Mouse (Mus musculus) heart, embryonic 16.5 days (tissue): ENCODE measurements at regions not wholly inside any gene's neighbourhood (a gene's known extent, or its start where the extent isn't known, plus 50 kb on each side); places are given as distances from the start of the nearest gene placed in this dataset.
A peak's percentile ranks its signal among the peaks of the same experiment; 100 is the strongest.

Source experiments
- ATAC-seq: fragments of 200-750 bp; cut with Nextera tagmentation; replicated peaks from 2 replicates; pipeline ENCODE4 v1.8.0; 2017; ENCODE audit warnings: moderate number of reproducible peaks; ENCODE audit not compliant: insufficient read depth, low FRiP score; ENCODE audit errors: extremely low read depth
- H3K27ac ChIP-seq: fragments of 300-500 bp; sonication (generic); 2 replicates; pipeline ENCODE4 v1.5.1; 2014; ENCODE audit warnings: mild to moderate bottlenecking, low read length, control low read depth, moderate library complexity
- H3K27me3 ChIP-seq: fragments of 300-500 bp; sonication (generic); 2 replicates; pipeline ENCODE4 v1.6.1; 2014; ENCODE audit warnings: low read length, mixed read lengths; ENCODE audit not compliant: control insufficient read depth, insufficient read depth
- H3K36me3 ChIP-seq: fragments of 300-500 bp; sonication (generic); 2 replicates; pipeline ENCODE4 v1.6.1; 2014; ENCODE audit not compliant: control insufficient read depth, insufficient read depth
- H3K4me1 ChIP-seq: fragments of 300-500 bp; sonication (generic); 2 replicates; pipeline ENCODE4 v1.6.1; 2014; ENCODE audit warnings: low read length, mixed read lengths; ENCODE audit not compliant: control insufficient read depth, insufficient read depth
- H3K4me2 ChIP-seq: fragments of 300-500 bp; sonication (generic); 2 replicates; pipeline ENCODE4 v1.6.1; 2014; ENCODE audit warnings: low read depth, mild to moderate bottlenecking, control low read depth, low read length
- H3K4me3 ChIP-seq: fragments of 300-500 bp; sonication (generic); 2 replicates; pipeline ENCODE4 v1.5.1; 2014; ENCODE audit warnings: mild to moderate bottlenecking, control low read depth, low read length
- H3K9ac ChIP-seq: fragments of 300-500 bp; sonication (generic); 2 replicates; pipeline ENCODE4 v1.6.1; 2014; ENCODE audit warnings: low read length, control low read depth
- H3K9me3 ChIP-seq: fragments of 300-500 bp; sonication (generic); replicated peaks from 2 replicates; pipeline ENCODE4 v1.6.1; 2016; ENCODE audit warnings: low read length; ENCODE audit not compliant: control insufficient read depth
- WGBS: fragments of 180-500 bp; shearing (Covaris S2); extraction: QIAGEN DNeasy Blood & Tissue Kit; methylation state at CpG from one replicate; pipeline ENCODE4 v1.1.7; 2014; 5-methylcytosine and 5-hydroxymethylcytosine counted together

DNA sequence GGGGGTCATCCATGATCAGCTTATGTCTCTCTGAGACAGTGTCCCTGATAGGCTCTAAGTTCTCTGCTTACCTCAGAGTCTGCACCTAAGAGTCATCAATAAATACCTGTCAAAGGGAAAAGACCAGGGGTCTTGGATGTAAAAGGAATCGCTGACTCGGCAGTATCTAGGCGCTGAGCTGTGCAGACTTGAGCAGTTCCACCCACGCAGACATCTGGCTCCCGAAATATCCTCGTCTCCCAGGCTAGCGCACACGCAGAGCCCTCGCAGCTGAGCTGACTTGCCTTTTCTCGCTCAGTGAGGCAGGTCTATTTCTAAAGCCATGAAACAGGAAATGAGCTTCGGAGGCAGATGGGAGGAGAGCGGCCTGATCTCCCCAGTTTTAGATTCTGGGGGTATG, 412.1 kb downstream of the Matn1 start:
- Histone ChIP-seq H3K4me1 (no peaks in the 10 kb centered on the region), H3K27ac (no peak overlapping the region), H3K4me3 (no peak overlapping the region), H3K9ac (no peak overlapping the region), H3K9me3 (no peaks in the 10 kb centered on the region), H3K36me3 (no peaks in the 10 kb centered on the region), H3K27me3 (no peaks in the 10 kb centered on the region), H3K4me2 (no peak overlapping the region)
- no peak for ATAC-seq
- 62% methylated on average over 12 of the region's 12 CpGs for WGBS

DNA sequence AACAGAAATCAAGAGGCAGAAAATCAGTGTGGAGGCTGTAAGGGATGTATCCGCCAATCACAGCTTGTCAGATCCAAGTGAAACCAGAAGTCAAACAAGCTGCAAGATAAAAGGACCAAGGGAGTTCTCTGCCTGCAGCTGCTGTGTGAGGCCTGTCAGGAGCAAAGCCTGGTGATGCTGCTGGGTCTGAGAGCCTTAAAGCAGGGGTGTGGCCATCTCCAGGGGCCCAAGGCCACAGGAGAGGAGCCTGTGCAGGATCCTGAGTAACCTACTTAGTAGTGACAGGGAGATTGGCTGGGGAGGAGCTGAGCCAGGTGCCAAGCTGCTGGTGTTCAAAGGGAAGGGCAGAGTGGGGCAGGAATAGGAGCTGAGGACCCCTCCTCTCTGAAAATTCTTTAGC, 418.8 kb downstream of the Matn1 start:
- Histone ChIP-seq H3K4me1 (no peaks in the 10 kb centered on the region), H3K36me3 (no peaks in the 10 kb centered on the region), H3K9ac (no peak overlapping the region), H3K27me3 (no peaks in the 10 kb centered on the region), H3K4me3 (no peak overlapping the region), H3K27ac (no peak overlapping the region), H3K4me2 (no peak overlapping the region), H3K9me3 (no peaks in the 10 kb centered on the region)
- ATAC-seq, result no peak
- 49% methylated on average over 1 of the region's 1 CpGs for WGBS

DNA sequence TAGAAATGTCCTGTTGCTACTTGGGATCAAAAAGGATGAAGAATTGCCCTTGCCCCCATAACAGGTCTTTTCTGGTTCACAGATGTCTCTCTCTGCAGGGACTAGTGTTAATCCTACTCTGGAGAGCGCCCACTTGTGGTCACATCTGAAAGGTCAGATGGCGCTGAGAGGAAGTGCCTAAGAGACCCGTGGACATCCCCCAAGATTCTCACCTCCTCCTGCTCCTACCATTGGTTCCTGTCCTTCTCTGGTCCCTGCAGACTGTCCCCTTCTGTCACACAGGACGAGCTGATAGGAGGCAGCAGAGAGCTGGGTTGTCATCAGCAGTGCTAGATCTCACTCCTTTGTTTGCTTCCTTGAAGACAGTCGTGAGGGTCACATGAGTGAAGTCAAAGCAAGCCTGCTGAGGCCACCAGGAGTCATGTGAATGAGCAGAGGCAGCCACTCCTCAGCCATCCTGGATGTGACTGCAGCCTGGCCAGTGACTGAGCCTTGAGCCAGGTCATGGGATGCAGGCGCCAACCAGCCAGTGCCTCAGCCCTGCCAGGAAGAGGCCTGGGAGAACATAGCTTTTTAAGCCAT, 420.6 kb downstream of the Matn1 start:
- Histone ChIP-seq H3K27me3 (no peaks in the 10 kb centered on the region), H3K4me1 (no peaks in the 10 kb centered on the region), H3K9me3 (no peaks in the 10 kb centered on the region), H3K9ac (no peak overlapping the region), H3K4me2 (no peak overlapping the region), H3K36me3 (no peaks in the 10 kb centered on the region), H3K27ac (no peak overlapping the region), H3K4me3 (no peak overlapping the region)
- ATAC-seq, result no peak
- 29% methylated on average over 6 of the region's 6 CpGs for WGBS

DNA sequence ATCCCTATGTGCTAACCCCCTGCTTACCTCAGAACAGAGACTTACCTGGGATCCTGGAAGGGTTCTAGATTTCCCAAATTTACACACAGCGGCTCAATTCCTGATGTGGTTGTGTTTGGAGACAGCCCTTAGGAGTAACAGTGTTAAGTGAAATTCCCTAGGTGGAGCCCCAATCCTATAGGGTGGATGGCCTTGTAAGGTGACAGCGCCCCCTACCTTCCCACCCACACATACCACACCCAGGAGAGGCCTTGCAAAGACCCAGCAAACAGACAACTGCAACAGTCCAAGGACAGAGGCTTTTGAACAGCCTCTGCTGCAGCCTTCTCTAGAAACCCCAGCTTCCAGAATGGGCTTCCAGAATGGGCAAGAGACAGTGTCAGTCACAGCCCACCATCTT, 421.8 kb downstream of the Matn1 start:
- 72% methylated on average over 2 of the region's 2 CpGs for WGBS
- Histone ChIP-seq H3K4me2 (no peak overlapping the region), H3K27ac (no peak overlapping the region), H3K36me3 (no peaks in the 10 kb centered on the region), H3K4me3 (no peak overlapping the region), H3K27me3 (no peaks in the 10 kb centered on the region), H3K9ac (no peak overlapping the region), H3K4me1 (no peaks in the 10 kb centered on the region), H3K9me3 (no peaks in the 10 kb centered on the region)
- ATAC-seq, result no peak

DNA sequence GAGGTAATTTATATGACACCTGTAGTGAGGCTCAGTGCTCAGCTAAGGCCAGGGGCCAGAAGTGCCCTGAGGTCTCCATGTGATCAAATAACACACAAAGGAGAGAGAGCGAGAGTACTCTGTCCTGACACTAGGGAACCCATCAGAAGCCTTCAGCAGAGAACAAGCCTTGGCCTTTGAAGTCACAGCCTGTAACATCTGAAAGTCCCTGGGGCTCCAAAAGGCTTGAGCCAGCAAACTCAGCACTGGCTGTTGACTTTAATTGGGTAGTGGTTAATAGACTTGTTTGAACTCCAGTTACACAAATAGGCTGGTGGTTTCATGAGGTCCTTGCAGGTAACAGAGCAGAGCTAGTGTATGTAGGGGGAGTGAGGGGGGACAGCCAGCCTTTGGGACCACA, 422.5 kb downstream of the Matn1 start:
- Histone ChIP-seq H3K4me2 (no peak overlapping the region), H3K27ac (no peak overlapping the region), H3K9ac (no peak overlapping the region), H3K9me3 (no peaks in the 10 kb centered on the region), H3K36me3 (no peaks in the 10 kb centered on the region), H3K27me3 (no peaks in the 10 kb centered on the region), H3K4me1 (no peaks in the 10 kb centered on the region), H3K4me3 (no peak overlapping the region)
- ATAC-seq, result no peak
- WGBS, result 100% methylated on average over 1 of the region's 1 CpGs

DNA sequence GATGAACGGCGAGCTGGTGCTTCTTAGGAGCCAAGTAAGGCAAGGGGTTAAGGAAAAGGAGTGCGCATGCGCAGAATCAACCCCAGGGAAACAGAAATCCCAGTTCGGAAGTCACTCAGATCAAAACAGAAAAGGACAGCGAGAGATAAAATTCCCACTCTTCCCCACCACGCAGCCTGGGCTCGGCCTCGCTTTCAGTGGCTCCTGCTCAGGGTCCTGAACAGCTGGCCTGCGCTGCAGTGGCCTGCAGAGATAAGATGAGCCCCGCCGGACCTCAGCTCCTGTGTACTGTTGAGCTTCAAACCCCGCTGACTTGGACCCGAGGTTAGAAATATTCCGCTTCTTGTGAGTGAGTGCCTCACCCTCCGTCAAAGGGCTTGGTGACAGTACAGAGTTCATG, 428.3 kb downstream of the Matn1 start:
- H3K27me3 ChIP-seq, result no peaks in the 10 kb centered on the region
- H3K4me1 ChIP-seq, result peaks cover 4% of the 10 kb centered on the region; the same call in 1 of the 2 replicates
- 32% methylated on average over 16 of the region's 16 CpGs for WGBS
- H3K4me3 ChIP-seq, result 0 out of 2 replicates have a peak overlapping the region, but pooled peaks have one; percentile 15
- no peak for ATAC-seq
- peak overlapping the region; percentile 47; the same call in 1 of the 2 replicates for H3K4me2 ChIP-seq
- peak overlapping the region; percentile 43; the same call in 1 of the 2 replicates for H3K9ac ChIP-seq
- H3K27ac ChIP-seq, result no peak overlapping the region
- H3K9me3 ChIP-seq, result no peaks in the 10 kb centered on the region
- no peaks in the 10 kb centered on the region for H3K36me3 ChIP-seq

DNA sequence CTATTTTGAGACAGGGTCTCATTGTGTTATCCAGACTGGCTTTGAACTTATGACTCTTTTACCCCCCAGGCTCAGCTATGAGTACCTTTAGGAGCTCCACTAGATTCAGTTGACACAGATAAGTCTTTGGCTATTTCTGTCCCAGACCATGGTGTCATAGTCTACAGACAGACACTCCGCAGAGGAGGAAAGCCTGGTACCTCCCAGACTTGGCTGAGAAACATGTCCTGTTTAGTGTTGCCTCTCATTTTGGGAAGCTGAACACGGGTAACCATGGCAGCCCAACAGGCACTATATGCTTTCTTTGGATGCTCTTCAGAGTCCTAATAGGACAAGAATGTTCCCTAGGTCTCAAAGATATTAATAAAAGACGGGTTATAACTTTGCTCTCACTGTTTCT, 429.0 kb downstream of the Matn1 start:
- peak; percentile 25; the same call in 1 of the 2 replicates for ATAC-seq
- WGBS, result 41% methylated on average over 3 of the region's 3 CpGs

DNA sequence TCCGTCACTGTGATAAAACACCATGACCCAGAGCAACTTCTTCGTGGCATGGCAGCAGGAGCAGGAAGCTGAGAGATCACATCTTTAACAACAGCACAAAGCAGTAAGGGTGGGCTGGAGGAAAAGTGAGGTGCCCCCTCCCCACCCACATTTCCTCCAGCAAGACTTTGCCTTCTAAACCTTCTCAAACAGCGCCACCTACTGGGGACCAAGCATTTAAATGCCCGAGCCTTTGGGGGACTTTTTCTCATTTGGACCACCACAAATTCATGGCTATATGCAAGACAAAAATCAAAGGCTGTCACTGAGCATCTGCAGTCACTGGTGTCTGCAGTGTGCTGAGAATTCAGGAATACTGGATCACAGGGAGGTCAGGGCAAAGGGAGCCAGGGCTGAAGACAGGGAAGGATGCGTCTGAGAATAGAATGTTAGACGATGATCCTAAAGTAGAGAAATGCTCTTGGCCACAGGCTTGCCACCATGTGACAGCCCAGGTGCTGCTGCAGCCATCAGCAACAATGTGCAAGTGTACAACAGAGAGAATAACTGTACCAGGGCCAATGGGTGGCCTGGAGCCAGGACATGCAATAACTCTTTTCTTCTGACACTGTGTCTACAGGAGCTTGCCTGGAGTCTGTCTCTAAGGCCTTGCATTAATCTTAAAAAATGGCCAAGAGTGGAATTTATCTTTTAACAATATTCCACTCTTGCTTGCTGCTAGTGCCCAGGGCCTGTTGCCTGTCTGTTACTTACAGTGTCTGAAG, 430.5 kb downstream of the Matn1 start:
- Histone ChIP-seq H3K4me2 (no peak overlapping the region), H3K27me3 (no peaks in the 10 kb centered on the region), H3K36me3 (no peaks in the 10 kb centered on the region), H3K4me1 (peaks cover 4% of the 10 kb centered on the region), H3K4me3 (no peak overlapping the region), H3K9me3 (no peaks in the 10 kb centered on the region), H3K27ac (no peak overlapping the region), H3K9ac (no peak overlapping the region)
- 79% methylated on average over 6 of the region's 6 CpGs for WGBS
- no peak for ATAC-seq

More for the DNA sequence above, 429.0 kb downstream of the Matn1 start:
- Histone ChIP-seq H3K9ac (no peak overlapping the region), H3K9me3 (no peaks in the 10 kb centered on the region), H3K4me1 (peaks cover 4% of the 10 kb centered on the region; the same call in 1 of the 2 replicates), H3K36me3 (no peaks in the 10 kb centered on the region), H3K4me2 (no peak overlapping the region), H3K4me3 (no peak overlapping the region), H3K27ac (no peak overlapping the region), H3K27me3 (no peaks in the 10 kb centered on the region)

DNA sequence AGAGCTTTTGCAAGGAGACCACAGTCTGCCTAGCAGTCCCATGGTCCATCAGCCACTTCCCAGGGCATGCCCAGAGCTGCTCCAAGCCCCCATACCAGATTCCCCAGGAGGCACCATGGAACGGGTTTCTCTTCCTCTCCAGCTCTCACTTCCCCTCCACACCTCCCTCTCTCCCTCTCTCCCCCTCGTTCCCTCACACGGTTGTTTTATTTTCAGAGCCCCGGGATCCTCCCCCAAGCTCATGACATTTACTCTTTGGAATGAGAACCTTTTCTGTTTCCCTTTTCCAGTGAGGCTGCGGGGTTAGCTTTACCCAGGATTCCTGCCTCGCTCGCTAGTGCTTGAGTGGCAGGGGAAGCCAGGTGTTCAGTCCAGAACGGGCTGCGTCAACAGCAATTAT, 436.9 kb downstream of the Matn1 start:
- H3K27me3 ChIP-seq, result no peaks in the 10 kb centered on the region
- ATAC-seq, result peak; percentile 52
- H3K9ac ChIP-seq, result peak overlapping the region; percentile 46
- H3K4me1 ChIP-seq, result peaks cover 18% of the 10 kb centered on the region
- 21% methylated on average over 9 of the region's 9 CpGs for WGBS
- H3K4me3 ChIP-seq, result no peak overlapping the region
- H3K4me2 ChIP-seq, result peak overlapping the region; percentile 40
- peak overlapping the region; percentile 78 for H3K27ac ChIP-seq
- H3K9me3 ChIP-seq, result no peaks in the 10 kb centered on the region
- H3K36me3 ChIP-seq, result no peaks in the 10 kb centered on the region
